Mouse (Mus musculus): Measurements from ENCODE around the gene Pramef25.
"Not testable (repeated sequence)": the region's sequence is repeated elsewhere in the genome, so short reads cannot be mapped to it uniquely, and the experiment has no call there.

Pramef25 gene

DNA sequence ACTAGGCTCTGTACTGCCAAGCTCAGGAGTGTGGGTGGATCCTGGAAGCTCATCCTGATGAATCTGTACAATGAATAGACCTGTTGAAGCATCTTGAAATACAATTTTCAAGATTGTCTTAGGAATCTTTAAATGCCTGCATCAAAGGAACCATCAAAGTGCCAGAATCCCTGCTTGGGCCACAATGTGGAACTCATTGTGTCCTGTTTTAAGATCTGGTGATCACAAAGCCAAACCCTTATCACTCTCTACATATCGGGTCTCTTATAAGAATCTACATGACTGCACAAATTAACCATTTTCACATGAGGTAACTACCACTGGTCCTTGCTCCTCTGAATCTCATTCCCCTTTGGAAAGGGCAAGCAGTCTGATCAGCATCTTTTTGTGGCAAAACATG, at the start of gene Pramef25:
TSS of gene Pramef25 (minus strand) at position 101 of the 400 bp plus-strand sequence.
- not testable (repeated sequence) for DNase-seq (ENCODE audit: low read depth, low spot score)

DNA sequence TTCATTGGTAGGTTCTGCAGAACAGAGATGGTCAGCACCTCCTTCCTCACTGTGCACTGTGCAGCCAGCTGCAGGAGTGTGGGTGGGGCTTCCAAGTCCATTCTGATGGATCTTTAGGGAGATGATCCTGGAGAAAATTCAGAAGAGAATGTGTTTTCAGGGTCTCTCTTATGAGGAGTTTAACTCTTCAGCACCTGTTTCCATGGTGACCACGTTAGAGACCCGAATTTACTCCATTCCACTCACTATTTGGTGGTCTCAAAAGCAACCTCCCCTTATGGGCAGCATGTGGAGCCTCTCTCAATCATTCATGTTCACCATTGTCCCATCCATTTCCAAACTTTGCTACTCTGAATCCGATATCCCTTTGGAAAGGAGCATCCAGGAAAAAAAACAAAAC, 43.5 kb upstream of the Pramef25 start, which contains the start of gene Pramef17:
TSS of gene Pramef17 (minus strand) at position 101 of the 400 bp plus-strand sequence.
- DNase-seq (ENCODE audit: low read depth, low spot score) = not testable (repeated sequence)

DNA sequence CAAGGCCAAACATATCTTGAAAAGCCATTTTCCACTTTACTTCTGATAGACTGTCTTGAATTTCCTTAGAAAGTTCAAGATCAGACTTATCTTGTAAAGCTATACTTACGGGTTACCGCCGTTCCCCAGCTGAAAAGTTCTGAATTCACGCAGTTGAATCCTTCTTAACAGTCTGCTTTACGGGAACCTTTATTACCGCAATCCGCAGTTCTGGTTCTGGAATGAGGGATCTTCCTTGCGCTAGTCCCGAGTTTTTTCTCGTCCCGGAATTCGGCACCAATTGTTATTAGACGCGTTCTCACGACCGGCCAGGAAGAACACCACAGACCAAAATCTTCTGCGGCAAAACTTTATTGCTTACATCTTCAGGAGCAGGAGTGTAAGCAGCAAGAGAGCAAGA, 37.3 kb upstream of the Pramef25 start:
- not testable (repeated sequence) for DNase-seq (ENCODE audit: low read depth, low spot score)

DNA sequence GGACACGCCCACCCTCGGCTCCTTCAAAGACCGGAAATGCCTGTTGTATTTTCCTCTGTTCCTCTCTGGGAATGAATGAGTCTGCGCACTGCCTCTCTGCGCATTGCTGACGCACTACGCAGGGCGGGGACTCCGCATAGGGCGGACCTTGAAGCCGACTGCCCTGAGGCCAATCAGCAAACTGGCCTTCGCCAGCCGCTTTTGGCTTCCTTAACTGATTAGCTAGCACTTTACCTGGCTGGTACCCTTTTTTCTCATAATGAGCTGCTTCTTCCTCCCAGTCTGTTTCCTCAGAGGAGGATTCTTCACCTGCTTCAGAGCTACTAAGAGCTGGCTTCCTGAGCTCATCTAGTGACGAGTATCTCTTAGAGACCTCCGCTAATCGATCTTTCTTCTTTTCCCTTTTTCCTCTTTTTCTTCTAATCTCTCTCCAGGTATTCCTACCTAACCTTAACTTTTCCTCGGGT, 36.7 kb upstream of the Pramef25 start:
- DNase-seq (ENCODE audit: low read depth, low spot score) = not testable (repeated sequence)

DNA sequence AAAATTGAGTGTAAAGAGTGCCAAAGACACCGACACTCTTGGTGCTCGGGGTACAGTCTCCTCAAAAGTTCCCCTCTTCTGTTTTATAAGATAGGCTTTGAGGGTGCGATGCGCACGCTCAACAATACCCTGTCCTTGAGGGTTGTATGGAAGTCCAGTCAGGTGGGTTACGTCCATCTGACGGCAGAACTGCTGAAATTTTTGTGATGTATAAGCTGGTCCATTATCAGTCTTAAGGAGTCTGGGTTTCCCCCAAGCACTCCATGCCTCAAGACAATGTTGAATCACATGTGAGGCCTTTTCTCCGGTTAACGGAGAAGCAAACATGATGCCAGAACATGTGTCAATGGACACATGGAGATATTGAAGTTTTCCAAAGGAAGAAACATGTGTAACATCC, 34.9 kb upstream of the Pramef25 start:
- not testable (repeated sequence) for DNase-seq (ENCODE audit: low read depth, low spot score)

DNA sequence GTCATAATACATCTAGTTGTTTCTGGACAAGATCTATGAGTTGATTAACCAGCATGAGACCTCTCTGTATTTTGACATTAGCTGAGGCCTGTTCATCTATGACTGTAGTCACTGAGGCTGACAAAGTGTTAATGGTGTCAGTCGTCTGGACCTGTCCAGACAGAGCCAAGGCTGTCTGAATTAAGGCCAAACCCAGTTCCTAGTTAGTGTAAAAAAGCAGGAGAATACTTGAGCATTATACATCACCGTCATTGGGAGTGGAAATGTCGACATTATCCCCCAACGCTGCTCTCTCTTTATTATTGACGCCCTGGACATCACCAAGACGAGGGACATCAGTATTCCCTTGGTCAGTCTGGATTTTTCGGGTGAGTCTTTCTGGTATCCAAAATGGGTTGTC, 34.3 kb upstream of the Pramef25 start:
- DNase-seq (ENCODE audit: low read depth, low spot score) = not testable (repeated sequence)

DNA sequence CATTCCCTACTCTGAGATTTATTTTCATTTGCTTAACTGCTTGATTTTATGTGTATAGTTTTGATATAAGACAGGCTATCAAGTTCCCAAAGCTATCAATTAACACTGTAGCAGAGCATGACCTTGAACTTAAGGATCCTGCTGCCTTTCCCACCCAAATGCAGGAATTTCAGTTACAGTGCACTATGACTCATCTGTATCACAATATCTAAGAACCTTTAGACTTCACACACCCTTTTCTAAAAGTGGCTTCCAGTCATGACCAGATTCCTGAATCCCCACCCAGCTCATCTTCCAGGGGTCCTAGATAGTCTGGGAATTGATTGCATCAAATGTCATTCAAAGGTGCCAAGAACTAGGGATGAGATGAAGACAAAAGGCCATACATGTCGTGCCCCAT, 32.6 kb upstream of the Pramef25 start:
- DNase-seq (ENCODE audit: low read depth, low spot score) = not testable (repeated sequence)

DNA sequence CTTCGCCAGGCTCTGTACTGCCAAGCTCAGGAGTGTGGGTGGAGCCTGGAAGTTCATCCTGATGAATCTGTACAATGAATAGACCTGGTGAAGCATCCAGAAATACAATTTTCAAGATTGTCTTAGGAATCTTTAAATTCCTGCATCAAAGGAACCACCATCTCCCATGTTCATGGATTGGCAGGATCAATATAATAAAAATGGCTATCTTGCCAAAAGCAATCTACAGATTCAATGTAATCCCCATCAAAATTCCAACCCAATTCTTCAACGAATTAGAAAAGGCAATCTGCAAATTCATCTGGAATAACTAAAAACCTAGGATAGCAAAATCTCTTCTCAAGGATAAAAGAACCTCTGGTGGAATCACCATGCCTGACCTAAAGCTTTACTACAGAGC, 16.0 kb upstream of the Pramef25 start, which contains the start of gene Gm13101:
TSS of gene Gm13101 (minus strand) at position 101 of the 400 bp plus-strand sequence.
- not testable (repeated sequence) for DNase-seq (ENCODE audit: low read depth, low spot score)

DNA sequence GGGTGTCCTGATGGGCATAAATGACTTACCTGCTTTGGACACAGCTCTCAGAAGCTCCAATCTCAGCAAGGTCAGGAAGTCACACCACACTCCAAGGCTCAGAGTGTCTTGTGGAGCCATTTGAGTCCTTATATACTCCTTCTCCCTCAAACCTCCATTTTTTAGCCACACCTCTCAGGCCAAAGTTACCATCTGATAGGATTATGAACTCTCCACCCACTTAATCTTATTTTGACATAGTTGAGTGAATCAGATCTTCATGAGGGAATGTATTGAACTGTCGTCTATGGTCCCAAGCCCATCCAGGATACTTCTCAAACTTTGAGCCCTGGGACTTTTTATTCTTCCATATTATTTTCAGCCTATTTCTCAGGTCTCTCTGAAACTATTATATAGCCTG, 50.5 kb downstream of the Pramef25 start, which contains the start of gene Pramef6:
TSS of gene Pramef6 (minus strand) at position 101 of the 400 bp plus-strand sequence.
- not testable (repeated sequence) for DNase-seq (ENCODE audit: low read depth, low spot score)
